Mouse (Mus musculus): ENCODE measurements around the gene Elmo1. TPM values are rescaled to one million over a fixed set of nuclear protein-coding genes. Genes with fewer than 3 reads are reported as not detected.
"Not testable (repeated sequence)": the region's sequence is repeated elsewhere in the genome, so short reads cannot be mapped to it uniquely, and the experiment has no call there.

Gene Elmo1
- polyA plus RNA-seq, 1 experiment from 2014 or later: 10.6 TPM

DNA sequence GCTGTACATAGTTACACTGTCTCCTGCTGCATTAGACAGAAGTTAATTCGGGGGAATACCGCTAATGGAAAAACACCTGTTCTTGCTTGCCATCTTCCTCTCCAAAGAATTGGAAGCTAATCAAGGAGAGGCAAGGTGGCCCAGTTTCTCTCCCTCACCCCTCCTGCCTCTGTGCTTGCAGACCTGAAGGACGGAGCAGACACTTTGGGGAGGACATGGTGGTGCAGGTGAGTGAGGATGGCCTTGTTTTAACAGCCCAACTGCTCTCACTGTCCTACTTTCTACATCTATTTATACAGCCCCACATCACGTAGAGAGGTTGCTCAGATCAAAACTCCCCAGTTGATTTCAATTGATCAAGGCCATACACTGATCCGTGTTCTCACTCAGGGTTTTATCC is 529.5 kb downstream of the Elmo1 start:
- DNase-seq (ENCODE audit: low spot score): no peak
- no peak overlapping the region for H3K4me3 ChIP-seq (ENCODE audit: low read depth, low read length)
- 79% methylated on average over 5 of the region's 5 CpGs for WGBS

DNA sequence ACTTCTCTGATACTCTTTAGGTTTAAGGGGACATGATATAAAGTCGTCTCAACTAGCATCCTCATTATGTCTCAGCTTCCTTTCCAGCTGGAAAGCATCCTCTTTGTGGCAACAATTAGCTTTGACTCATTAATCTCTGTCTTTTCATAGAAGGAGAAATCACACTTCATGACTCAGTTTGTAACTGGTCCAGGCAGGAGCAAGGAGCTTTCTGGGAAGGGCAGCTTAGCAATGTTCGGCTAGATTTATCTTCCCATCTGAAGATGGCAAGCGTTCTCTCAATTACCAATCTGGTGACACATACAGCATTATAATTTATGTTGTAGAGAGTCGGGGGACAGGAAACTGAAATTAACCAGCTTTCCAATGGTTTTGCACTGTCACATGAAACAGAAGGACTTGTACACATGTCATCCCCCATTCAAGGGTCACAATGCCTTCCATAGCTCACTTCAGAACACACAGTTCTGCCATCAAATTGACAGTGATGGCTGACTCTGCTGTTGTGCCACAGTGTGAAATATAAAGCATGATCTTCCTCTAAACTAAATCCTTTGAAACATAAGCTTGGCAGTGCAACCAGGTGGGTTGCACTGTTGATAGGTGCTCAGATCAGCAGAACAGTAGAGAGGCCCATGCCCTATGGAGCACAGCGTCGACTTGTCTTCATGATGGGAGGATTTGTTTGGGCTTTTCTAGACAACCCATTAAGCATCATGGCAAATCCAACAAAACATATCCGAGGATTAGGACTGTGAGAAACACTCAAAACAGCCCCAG is 532.9 kb downstream of the Elmo1 start:
- H3K27ac ChIP-seq (ENCODE audit: low read depth, low read length): no peak overlapping the region
- no peaks in the 10 kb centered on the region for H3K27me3 ChIP-seq (replicated peaks; ENCODE audit: control insufficient read depth, insufficient read depth, low read length)
- no peak overlapping the region for H3K4me2 ChIP-seq
- no peaks in the 10 kb centered on the region for H3K9me3 ChIP-seq (ENCODE audit: control insufficient read depth, low read length)
- no peak for DNase-seq (ENCODE audit: low spot score)
- no peak for ATAC-seq (replicated peaks; ENCODE audit: low FRiP score)
- 73% methylated on average over 7 of the region's 7 CpGs for WGBS
- no peaks in the 10 kb centered on the region for H3K36me3 ChIP-seq (ENCODE audit: control insufficient read depth, insufficient read depth, low read length)
- H3K9ac ChIP-seq (ENCODE audit: low read depth, low read length): no peak overlapping the region
- no peaks in the 10 kb centered on the region for H3K4me1 ChIP-seq (replicated peaks; ENCODE audit: control insufficient read depth, insufficient read depth, low read length)
- no peak overlapping the region for H3K4me3 ChIP-seq (ENCODE audit: low read depth, low read length)

More for the DNA sequence above, 529.5 kb downstream of the Elmo1 start:
- Histone ChIP-seq H3K9me3 (ENCODE audit: control insufficient read depth, low read length) (no peaks in the 10 kb centered on the region), H3K9ac (ENCODE audit: low read depth, low read length) (no peak overlapping the region), H3K36me3 (ENCODE audit: control insufficient read depth, insufficient read depth, low read length) (no peaks in the 10 kb centered on the region), H3K4me2 (no peak overlapping the region), H3K4me1 (replicated peaks; ENCODE audit: control insufficient read depth, insufficient read depth, low read length) (no peaks in the 10 kb centered on the region), H3K27ac (ENCODE audit: low read depth, low read length) (no peak overlapping the region), H3K27me3 (replicated peaks; ENCODE audit: control insufficient read depth, insufficient read depth, low read length) (no peaks in the 10 kb centered on the region)
- ATAC-seq (replicated peaks; ENCODE audit: low FRiP score): no peak

DNA sequence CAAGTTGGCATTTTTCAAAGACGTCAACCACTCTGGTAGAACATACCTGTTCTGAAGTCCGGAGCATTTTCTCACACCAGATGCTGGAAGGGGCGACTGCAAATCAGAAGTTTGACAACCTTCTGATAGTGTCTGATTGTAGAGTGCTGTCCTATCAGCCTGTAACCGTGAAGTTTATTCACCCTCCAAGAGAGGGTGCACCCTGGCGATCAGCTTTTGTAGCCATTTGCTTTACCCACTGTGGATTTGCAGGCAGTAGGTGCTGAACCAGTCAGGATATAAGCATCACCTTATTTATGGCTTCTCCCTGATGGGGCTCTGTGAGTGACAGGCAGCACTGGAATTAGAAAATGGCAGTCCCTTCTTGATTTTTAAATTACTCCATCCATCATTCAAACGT is 537.4 kb downstream of the Elmo1 start:
- Histone ChIP-seq H3K36me3 (ENCODE audit: control insufficient read depth, insufficient read depth, low read length) (no peaks in the 10 kb centered on the region), H3K9me3 (ENCODE audit: control insufficient read depth, low read length) (no peaks in the 10 kb centered on the region), H3K4me2 (no peak overlapping the region), H3K4me3 (ENCODE audit: low read depth, low read length) (no peak overlapping the region), H3K4me1 (replicated peaks; ENCODE audit: control insufficient read depth, insufficient read depth, low read length) (no peaks in the 10 kb centered on the region), H3K9ac (ENCODE audit: low read depth, low read length) (no peak overlapping the region), H3K27me3 (replicated peaks; ENCODE audit: control insufficient read depth, insufficient read depth, low read length) (no peaks in the 10 kb centered on the region), H3K27ac (ENCODE audit: low read depth, low read length) (no peak overlapping the region)
- ATAC-seq (replicated peaks; ENCODE audit: low FRiP score): no peak
- no peak for DNase-seq (ENCODE audit: low spot score)
- 77% methylated on average over 6 of the region's 6 CpGs for WGBS

DNA sequence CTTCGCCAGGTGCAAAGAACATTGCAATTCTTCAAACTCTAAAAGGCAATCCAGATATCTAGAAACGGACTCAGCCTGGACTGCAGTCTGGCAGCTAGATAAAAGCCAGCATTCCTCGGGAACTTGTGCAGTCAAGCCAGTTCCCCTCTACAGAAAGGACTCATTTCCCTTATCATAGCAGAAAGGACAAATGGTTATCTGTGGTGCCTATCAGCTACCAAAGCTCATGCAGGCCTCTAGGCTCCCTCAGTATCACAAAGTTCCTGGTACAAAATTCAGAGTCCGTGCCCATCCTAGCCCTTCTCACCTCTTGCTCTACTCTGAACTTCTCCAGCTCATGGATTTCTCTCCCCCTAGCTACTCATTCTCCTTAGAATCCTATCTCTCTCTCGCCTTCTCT is 542.1 kb downstream of the Elmo1 start:
- ATAC-seq (replicated peaks; ENCODE audit: low FRiP score): peak; percentile 53
- no peaks in the 10 kb centered on the region for H3K9me3 ChIP-seq (ENCODE audit: control insufficient read depth, low read length)
- 22% methylated on average over 5 of the region's 5 CpGs for WGBS

DNA sequence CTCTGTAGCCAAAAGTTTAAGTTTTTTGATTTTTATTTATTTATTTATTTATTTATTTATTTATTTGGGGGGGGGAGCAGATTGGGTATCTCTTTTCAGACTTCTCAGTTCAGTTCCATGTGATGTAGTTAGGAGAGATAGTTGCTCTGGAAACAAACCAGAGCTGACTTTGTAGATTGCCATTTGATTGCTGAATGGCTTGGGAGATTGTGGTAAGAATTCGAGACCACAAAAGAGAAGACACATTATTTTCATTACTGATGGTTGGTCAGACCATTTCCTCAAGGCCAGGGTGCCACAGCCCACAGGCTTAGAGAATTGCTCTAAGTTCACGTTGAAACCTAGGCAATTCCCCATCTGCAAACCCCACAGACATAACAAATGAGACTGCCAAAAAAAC is 544.3 kb downstream of the Elmo1 start:
- not testable (repeated sequence) for H3K27me3 ChIP-seq (replicated peaks; ENCODE audit: control insufficient read depth, insufficient read depth, low read length); H3K4me3 ChIP-seq (ENCODE audit: low read depth, low read length); DNase-seq (ENCODE audit: low spot score); H3K36me3 ChIP-seq (ENCODE audit: control insufficient read depth, insufficient read depth, low read length); H3K9ac ChIP-seq (ENCODE audit: low read depth, low read length); H3K27ac ChIP-seq (ENCODE audit: low read depth, low read length); H3K4me1 ChIP-seq (replicated peaks; ENCODE audit: control insufficient read depth, insufficient read depth, low read length); H3K9me3 ChIP-seq (ENCODE audit: control insufficient read depth, low read length); H3K4me2 ChIP-seq; ATAC-seq (replicated peaks; ENCODE audit: low FRiP score)
- 61% methylated on average over 1 of the region's 2 CpGs for WGBS

More for the DNA sequence above, 542.1 kb downstream of the Elmo1 start:
- Histone ChIP-seq H3K36me3 (ENCODE audit: control insufficient read depth, insufficient read depth, low read length) (no peaks in the 10 kb centered on the region), H3K27me3 (replicated peaks; ENCODE audit: control insufficient read depth, insufficient read depth, low read length) (no peaks in the 10 kb centered on the region), H3K9ac (ENCODE audit: low read depth, low read length) (no peak overlapping the region), H3K4me1 (replicated peaks; ENCODE audit: control insufficient read depth, insufficient read depth, low read length) (no peaks in the 10 kb centered on the region), H3K4me2 (no peak overlapping the region), H3K27ac (ENCODE audit: low read depth, low read length) (no peak overlapping the region), H3K4me3 (ENCODE audit: low read depth, low read length) (no peak overlapping the region)
- DNase-seq (ENCODE audit: low spot score): no peak

DNA sequence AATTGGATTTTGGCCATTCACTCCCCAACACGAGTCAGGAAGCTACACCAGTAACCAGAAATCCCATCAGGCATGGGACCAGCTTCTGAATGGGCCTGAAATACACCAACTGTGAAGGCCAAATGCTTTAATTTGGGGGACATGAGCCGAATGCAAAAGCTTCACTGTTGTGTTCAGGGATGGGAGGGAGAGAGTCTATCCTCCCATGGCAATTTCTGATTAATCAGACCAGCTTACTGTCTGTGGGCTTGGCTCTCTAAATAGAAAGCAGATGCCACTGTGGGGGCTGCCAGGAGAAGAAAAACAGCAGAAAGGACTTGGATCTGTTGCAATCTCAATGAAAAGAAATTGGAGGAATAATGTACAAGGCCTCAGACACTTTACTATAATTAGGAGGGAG is 545.2 kb downstream of the Elmo1 start:
- Histone ChIP-seq H3K27ac (ENCODE audit: low read depth, low read length) (no peak overlapping the region), H3K4me3 (ENCODE audit: low read depth, low read length) (no peak overlapping the region), H3K27me3 (replicated peaks; ENCODE audit: control insufficient read depth, insufficient read depth, low read length) (no peaks in the 10 kb centered on the region), H3K4me2 (no peak overlapping the region), H3K4me1 (replicated peaks; ENCODE audit: control insufficient read depth, insufficient read depth, low read length) (no peaks in the 10 kb centered on the region), H3K9me3 (ENCODE audit: control insufficient read depth, low read length) (no peaks in the 10 kb centered on the region), H3K36me3 (ENCODE audit: control insufficient read depth, insufficient read depth, low read length) (no peaks in the 10 kb centered on the region), H3K9ac (ENCODE audit: low read depth, low read length) (no peak overlapping the region)
- no peak for ATAC-seq (replicated peaks; ENCODE audit: low FRiP score)
- WGBS: 69% methylated on average over 2 of the region's 2 CpGs
- DNase-seq (ENCODE audit: low spot score): no peak
